Mouse (Mus musculus) neural tube, embryonic 11.5 days (tissue): ENCODE results near the gene Gm5475. TPM values are rescaled to one million over a fixed set of nuclear protein-coding genes. Genes with fewer than 3 reads are reported as not detected.

Experiments
- ATAC-seq: fragments of 200-750 bp; cut with Nextera tagmentation; 2 replicates; pipeline ENCODE4 v1.8.0; 2017; ENCODE audit warnings: moderate number of reproducible peaks, mild to moderate bottlenecking, moderate TSS enrichment, moderate library complexity; ENCODE audit not compliant: insufficient read depth, low FRiP score, low TSS enrichment
- DNase-seq: peaks from one replicate; pipeline ENCODE4 v3.0.0-alpha.2; 2015; ENCODE audit warnings: low spot score
- H3K27ac ChIP-seq: fragments of 300-500 bp; sonication (generic); 2 replicates; pipeline ENCODE4 v1.5.1; 2014; ENCODE audit warnings: low read depth, mild to moderate bottlenecking, low read length
- H3K27me3 ChIP-seq: fragments of 300-500 bp; sonication (generic); 2 replicates; pipeline ENCODE4 v1.6.1; 2014; ENCODE audit warnings: mild to moderate bottlenecking, low read length, mixed read lengths; ENCODE audit not compliant: control insufficient read depth, insufficient read depth
- H3K36me3 ChIP-seq: fragments of 300-500 bp; sonication (generic); 2 replicates; pipeline ENCODE4 v1.6.1; 2014; ENCODE audit warnings: mild to moderate bottlenecking, low read length, moderate library complexity, mixed read lengths; ENCODE audit not compliant: control insufficient read depth, insufficient read depth
- H3K4me1 ChIP-seq: fragments of 300-500 bp; sonication (generic); 2 replicates; pipeline ENCODE4 v1.6.1; 2014; ENCODE audit warnings: low read length, mixed read lengths; ENCODE audit not compliant: control insufficient read depth, insufficient read depth
- H3K4me2 ChIP-seq: fragments of 300-500 bp; sonication (generic); 2 replicates; pipeline ENCODE4 v1.6.1; 2014; ENCODE audit warnings: low read depth, mild to moderate bottlenecking, moderate library complexity
- H3K4me3 ChIP-seq: fragments of 300-500 bp; sonication (generic); 2 replicates; pipeline ENCODE4 v1.5.1; 2014; ENCODE audit warnings: low read depth, low read length
- H3K9ac ChIP-seq: fragments of 300-500 bp; sonication (generic); 2 replicates; pipeline ENCODE4 v1.6.1; 2014; ENCODE audit warnings: mild to moderate bottlenecking, low read length
- H3K9me3 ChIP-seq: fragments of 300-500 bp; sonication (generic); 2 replicates; pipeline ENCODE4 v1.6.1; 2016; ENCODE audit warnings: low read length; ENCODE audit not compliant: control insufficient read depth
- WGBS: fragments of 180-500 bp; shearing (Covaris S2); extraction: QIAGEN DNeasy Blood & Tissue Kit; methylation state at CpG from one replicate; pipeline ENCODE4 v1.1.7; 2014; 5-methylcytosine and 5-hydroxymethylcytosine counted together
- polyA plus RNA-seq: library from polyadenylated mRNA; unstranded; fragments of >200 nt; fragmentation: Nextera tagmentation; extraction: Ambion mirVana; gene quantifications from 2 replicates; pipeline ENCODE4 v1.2.1, GENCODE M21; 2014

Gm5475 gene
- polyA plus RNA-seq, 1 experiment from 2014 or later: 0.08 TPM

GRCm38 (mm10) chr15:100403318-100404000 lies 18.5 kb upstream of the Gm5475 start:
- 95% methylated on average over 16 of the region's 16 CpGs for WGBS
- Histone ChIP-seq H3K36me3 (peaks cover 14% of the 10 kb centered on the region), H3K27ac (no peak overlapping the region), H3K4me2 (no peak overlapping the region), H3K9me3 (no peaks in the 10 kb centered on the region), H3K9ac (no peak overlapping the region), H3K4me3 (no peak overlapping the region), H3K27me3 (no peaks in the 10 kb centered on the region), H3K4me1 (no peaks in the 10 kb centered on the region)
- DNase-seq: no peak
- ATAC-seq: no peak

- DNase-seq (no peak), ATAC-seq (no peak)
- Histone ChIP-seq H3K36me3 (peaks cover 12% of the 10 kb centered on the region), H3K4me1 (no peaks in the 10 kb centered on the region), H3K4me2 (no peak overlapping the region), H3K9ac (no peak overlapping the region), H3K27me3 (no peaks in the 10 kb centered on the region), H3K27ac (no peak overlapping the region), H3K9me3 (no peaks in the 10 kb centered on the region), H3K4me3 (no peak overlapping the region)
- 86% methylated on average over 5 of the region's 5 CpGs for WGBS
These were observed 15.9 kb upstream of the Gm5475 start for GRCm38 (mm10) chr15:100406088-100406487.

- no peak overlapping the region for H3K4me2 ChIP-seq
- H3K36me3 ChIP-seq: peaks cover 8% of the 10 kb centered on the region; the same call in 1 of the 2 replicates
- H3K4me1 ChIP-seq: no peaks in the 10 kb centered on the region
- H3K27me3 ChIP-seq: no peaks in the 10 kb centered on the region
- H3K27ac ChIP-seq: no peak overlapping the region
- no peak overlapping the region for H3K9ac ChIP-seq
- WGBS: 55% methylated on average over 14 of the region's 14 CpGs
- ATAC-seq (no peak), DNase-seq (no peak)
- H3K4me3 ChIP-seq: no peak overlapping the region
- no peaks in the 10 kb centered on the region for H3K9me3 ChIP-seq
These were observed 10.9 kb upstream of the Gm5475 start for GRCm38 (mm10) chr15:100410918-100411672.

- H3K36me3 ChIP-seq: peaks cover 8% of the 10 kb centered on the region; the same call in 1 of the 2 replicates
- no peak for ATAC-seq
- no peak overlapping the region for H3K27ac ChIP-seq
These were observed 10.2 kb upstream of the Gm5475 start for GRCm38 (mm10) chr15:100411731-100412130.

DNA sequence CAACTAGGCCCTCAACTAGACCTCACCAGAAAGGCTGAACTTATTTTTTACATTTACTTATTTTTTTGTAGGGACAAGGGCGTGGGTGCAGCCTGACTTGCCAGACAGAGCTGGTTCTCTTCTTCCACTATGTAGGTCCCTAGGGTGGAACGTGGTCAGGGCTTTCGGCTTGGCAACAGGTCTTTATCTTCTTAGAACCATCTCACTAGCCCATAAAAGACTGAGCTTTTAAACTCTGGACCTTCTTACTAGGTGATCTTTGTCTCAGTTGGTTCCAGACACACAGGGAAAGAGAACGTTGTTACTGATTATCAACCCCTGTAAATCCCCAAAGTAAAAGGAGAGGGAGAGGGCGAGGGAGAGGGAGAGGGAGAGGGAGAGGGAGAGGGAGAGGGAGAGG lies 8.6 kb upstream of the Gm5475 start:
- Histone ChIP-seq H3K27ac (no peak overlapping the region), H3K9ac (no peak overlapping the region), H3K4me2 (no peak overlapping the region), H3K4me1 (no peaks in the 10 kb centered on the region), H3K27me3 (no peaks in the 10 kb centered on the region), H3K36me3 (peaks cover 6% of the 10 kb centered on the region; the same call in 1 of the 2 replicates), H3K9me3 (no peaks in the 10 kb centered on the region), H3K4me3 (no peak overlapping the region)
- ATAC-seq (no peak), DNase-seq (no peak)
- WGBS: 83% methylated on average over 4 of the region's 5 CpGs

More at GRCm38 (mm10) chr15:100411731-100412130, 10.2 kb upstream of the Gm5475 start:
- Histone ChIP-seq H3K4me2 (no peak overlapping the region), H3K4me3 (no peak overlapping the region), H3K27me3 (no peaks in the 10 kb centered on the region), H3K9me3 (no peaks in the 10 kb centered on the region), H3K4me1 (no peaks in the 10 kb centered on the region), H3K9ac (no peak overlapping the region)
- no peak for DNase-seq
- WGBS: 87% methylated on average over 5 of the region's 5 CpGs

GRCm38 (mm10) chr15:100414011-100414410 lies 7.9 kb upstream of the Gm5475 start:
- Histone ChIP-seq H3K4me2 (no peak overlapping the region), H3K27ac (no peak overlapping the region), H3K4me1 (no peaks in the 10 kb centered on the region), H3K27me3 (no peaks in the 10 kb centered on the region), H3K36me3 (peaks cover 3% of the 10 kb centered on the region; the same call in 1 of the 2 replicates), H3K4me3 (no peak overlapping the region), H3K9ac (no peak overlapping the region), H3K9me3 (no peaks in the 10 kb centered on the region)
- no peak for DNase-seq
- 68% methylated on average over 4 of the region's 4 CpGs for WGBS
- no peak for ATAC-seq

- ATAC-seq (no peak), DNase-seq (no peak)
- H3K4me2 ChIP-seq: no peak overlapping the region
- no peaks in the 10 kb centered on the region for H3K27me3 ChIP-seq
- no peak overlapping the region for H3K27ac ChIP-seq
- peaks cover 2% of the 10 kb centered on the region; the same call in 1 of the 2 replicates for H3K36me3 ChIP-seq
- H3K4me1 ChIP-seq: no peaks in the 10 kb centered on the region
- H3K4me3 ChIP-seq: no peak overlapping the region
- no peaks in the 10 kb centered on the region for H3K9me3 ChIP-seq
- 94% methylated on average over 13 of the region's 13 CpGs for WGBS
- H3K9ac ChIP-seq: no peak overlapping the region
These were observed 7.0 kb upstream of the Gm5475 start for GRCm38 (mm10) chr15:100414942-100415341.

GRCm38 (mm10) chr15:100415684-100416083 lies 6.3 kb upstream of the Gm5475 start:
- H3K9ac ChIP-seq: no peak overlapping the region
- H3K27ac ChIP-seq: no peak overlapping the region
- H3K9me3 ChIP-seq: no peaks in the 10 kb centered on the region
- no peaks in the 10 kb centered on the region for H3K4me1 ChIP-seq
- H3K36me3 ChIP-seq: no peaks in the 10 kb centered on the region
- no peaks in the 10 kb centered on the region for H3K27me3 ChIP-seq
- ATAC-seq: no peak
- no peak overlapping the region for H3K4me2 ChIP-seq
- DNase-seq: no peak
- 92% methylated on average over 8 of the region's 8 CpGs for WGBS
- H3K4me3 ChIP-seq: no peak overlapping the region
